Mouse (Mus musculus) erythroblast, adult 5-6 weeks (primary cell): ENCODE data around the gene Gm15293. TPM values are rescaled to one million over a fixed set of nuclear protein-coding genes. Genes with fewer than 3 reads are reported as not detected.
"Not testable (repeated sequence)": the region's sequence is repeated elsewhere in the genome, so short reads cannot be mapped to it uniquely, and the experiment has no call there.

Source experiments
- ATAC-seq: replicated peaks from 2 replicates; pipeline ENCODE4 v1.8.0; 2016; ENCODE audit warnings: moderate number of reproducible peaks, mild to moderate bottlenecking, moderate TSS enrichment, inconsistent platforms; ENCODE audit not compliant: poor library complexity, low FRiP score, severe bottlenecking
- total RNA-seq, 2 experiments: library from RNA; stranded (forward) in 1 of 2; stranded (reverse) in 1 of 2; fragments of 150-400 nt in 1 of 2; fragments of 200-764, 138-1000 nt in 1 of 2; gene quantifications; 2 replicates each; pipeline versions ENCODE4 v1.2.3 to v1.2.4; 2015 to 2017; ENCODE audit warnings: low replicate concordance in 2 of 2

Gene Gm15293
- total RNA-seq (2015; ENCODE audit: low replicate concordance) = not detected in 2 replicates
- total RNA-seq (2017; ENCODE audit: low replicate concordance) = not detected in 2 replicates

DNA sequence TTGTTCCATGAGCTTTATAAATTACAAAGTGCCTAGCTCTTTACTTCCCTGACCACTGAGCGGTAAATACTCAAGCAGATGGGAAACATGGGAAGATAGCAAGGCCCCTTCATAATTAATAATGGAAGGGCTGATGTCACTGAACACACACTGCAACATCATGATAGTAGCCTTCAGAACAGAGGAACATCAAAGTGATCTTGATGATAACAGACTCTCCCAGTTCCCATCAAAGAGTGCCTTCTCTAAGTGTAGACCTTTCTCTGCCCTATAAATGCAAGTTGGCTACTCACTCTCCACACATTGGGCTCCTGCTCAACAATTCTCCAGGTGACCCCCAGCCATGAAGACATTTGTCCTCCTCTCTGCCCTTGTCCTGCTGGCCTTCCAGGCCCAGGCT is at the start of gene Gm15293:
Gene Gm15293 (plus strand): TSS at position 301 of the 400 bp plus-strand sequence.
- not testable (repeated sequence) for ATAC-seq

- ATAC-seq = not testable (repeated sequence)
Measured at GRCm38 (mm10) chr8:21161977-21162376, 39.4 kb upstream of the Gm15293 start, which contains the start of gene Defa22. Gene Defa22 (plus strand): TSS chr8:21162277.

GRCm38 (mm10) chr8:21191314-21191713 is 10.0 kb upstream of the Gm15293 start, which contains the start of gene Defa31:
Gene Defa31 (plus strand): TSS chr8:21191614.
- ATAC-seq = not testable (repeated sequence)

Other genes starting within 250 kb of the Gm15293 start
- not detected in 2 replicates for gene Defa21, start 176.0 kb upstream of the Gm15293 start, total RNA-seq (2015; ENCODE audit: low replicate concordance)
- gene Defa21, start 176.0 kb upstream of the Gm15293 start, total RNA-seq (2017; ENCODE audit: low replicate concordance) = not detected in 2 replicates
- not detected in 2 replicates for gene Defa23, start 146.5 kb upstream of the Gm15293 start, total RNA-seq (2015; ENCODE audit: low replicate concordance)
- gene Defa23, start 146.5 kb upstream of the Gm15293 start, total RNA-seq (2017; ENCODE audit: low replicate concordance) = not detected in 2 replicates
- gene Defa35, start 136.5 kb upstream of the Gm15293 start, total RNA-seq (2015; ENCODE audit: low replicate concordance) = not detected in 2 replicates
- not detected in 2 replicates for gene Defa35, start 136.5 kb upstream of the Gm15293 start, total RNA-seq (2017; ENCODE audit: low replicate concordance)
- gene Defa25, start 117.1 kb upstream of the Gm15293 start, total RNA-seq (2015; ENCODE audit: low replicate concordance) = not detected in 2 replicates
- gene Defa25, start 117.1 kb upstream of the Gm15293 start, total RNA-seq (2017; ENCODE audit: low replicate concordance) = not detected in 2 replicates
- gene Gm14851, start 105.5 kb upstream of the Gm15293 start, total RNA-seq (2015; ENCODE audit: low replicate concordance) = not detected in 2 replicates
- gene Gm14851, start 105.5 kb upstream of the Gm15293 start, total RNA-seq (2017; ENCODE audit: low replicate concordance) = not detected in 2 replicates
- not detected in 2 replicates for gene Defa30, start 66.9 kb upstream of the Gm15293 start, total RNA-seq (2015; ENCODE audit: low replicate concordance)
- gene Defa30, start 66.9 kb upstream of the Gm15293 start, total RNA-seq (2017; ENCODE audit: low replicate concordance) = not detected in 2 replicates
- not detected in 2 replicates for gene Defa22, start 39.3 kb upstream of the Gm15293 start, total RNA-seq (2015; ENCODE audit: low replicate concordance)
- not detected in 2 replicates for gene Defa22, start 39.3 kb upstream of the Gm15293 start, total RNA-seq (2017; ENCODE audit: low replicate concordance)
- gene Defa31, start 9.9 kb upstream of the Gm15293 start, total RNA-seq (2015; ENCODE audit: low replicate concordance) = not detected in 2 replicates
- gene Defa31, start 9.9 kb upstream of the Gm15293 start, total RNA-seq (2017; ENCODE audit: low replicate concordance) = not detected in 2 replicates
- not detected in 2 replicates for gene Gm15292, start 48.2 kb downstream of the Gm15293 start, total RNA-seq (2015; ENCODE audit: low replicate concordance)
- gene Gm15292, start 48.2 kb downstream of the Gm15293 start, total RNA-seq (2017; ENCODE audit: low replicate concordance) = not detected in 2 replicates
- gene Defa27, start 114.0 kb downstream of the Gm15293 start, total RNA-seq (2015; ENCODE audit: low replicate concordance) = not detected in 2 replicates
- gene Defa27, start 114.0 kb downstream of the Gm15293 start, total RNA-seq (2017; ENCODE audit: low replicate concordance) = not detected in 2 replicates
- not detected in 2 replicates for gene Defa29, start 125.5 kb downstream of the Gm15293 start, total RNA-seq (2015; ENCODE audit: low replicate concordance)
- gene Defa29, start 125.5 kb downstream of the Gm15293 start, total RNA-seq (2017; ENCODE audit: low replicate concordance) = not detected in 2 replicates
- not detected in 2 replicates for gene Defa2, start 177.0 kb downstream of the Gm15293 start, total RNA-seq (2015; ENCODE audit: low replicate concordance)
- not detected in 2 replicates for gene Defa2, start 177.0 kb downstream of the Gm15293 start, total RNA-seq (2017; ENCODE audit: low replicate concordance)
- not detected in 2 replicates for gene Defa33, start 190.2 kb downstream of the Gm15293 start, total RNA-seq (2015; ENCODE audit: low replicate concordance)
- gene Defa33, start 190.2 kb downstream of the Gm15293 start, total RNA-seq (2017; ENCODE audit: low replicate concordance) = not detected in 2 replicates
- gene Defa36, start 225.8 kb downstream of the Gm15293 start, total RNA-seq (2015; ENCODE audit: low replicate concordance) = not detected in 2 replicates
- not detected in 2 replicates for gene Defa36, start 225.8 kb downstream of the Gm15293 start, total RNA-seq (2017; ENCODE audit: low replicate concordance)